Mouse (Mus musculus) megakaryocyte, adult 5-6 weeks (primary cell): ENCODE measurements around the gene Sumf1. TPM values are rescaled to one million over a fixed set of nuclear protein-coding genes. Genes with fewer than 3 reads are reported as not detected.

Experiments
- ATAC-seq: 2 replicates; pipeline ENCODE4 v1.8.0; 2016; ENCODE audit warnings: mild to moderate bottlenecking, inconsistent platforms; ENCODE audit not compliant: poor library complexity, severe bottlenecking
- total RNA-seq, 2 experiments: library from RNA; stranded (forward) in 1 of 2; stranded (reverse) in 1 of 2; fragments of 153-499, 151-499 nt in 1 of 2; fragments of 221-1000, 200-1000 nt in 1 of 2; gene quantifications; 2 replicates each; pipeline versions ENCODE4 v1.2.3 to v1.2.4; 2015 to 2017

Gene Sumf1
- total RNA-seq, 2 experiments from 2014 or later: 43.7 to 49.1 TPM

- ATAC-seq: 0 out of 2 replicates have a peak, but pooled peaks have one; percentile 7
Observed at GRCm38 (mm10) chr6:108211896-108212880, 26.8 kb upstream of the Sumf1 start.

GRCm38 (mm10) chr6:108206914-108207566 lies 21.7 kb upstream of the Sumf1 start:
- ATAC-seq: no peak

- ATAC-seq: no peak
Observed at GRCm38 (mm10) chr6:108206145-108206544, 20.8 kb upstream of the Sumf1 start.

- ATAC-seq: no peak
Observed at GRCm38 (mm10) chr6:108204322-108204721, 18.9 kb upstream of the Sumf1 start.

- no peak for ATAC-seq
Observed at GRCm38 (mm10) chr6:108198286-108198685, 12.9 kb upstream of the Sumf1 start.

GRCm38 (mm10) chr6:108197117-108197516 lies 11.7 kb upstream of the Sumf1 start:
- peak; percentile 97 for ATAC-seq

- no peak for ATAC-seq
Observed at GRCm38 (mm10) chr6:108196665-108197064, 11.3 kb upstream of the Sumf1 start.

- ATAC-seq: no peak
Observed at GRCm38 (mm10) chr6:108192632-108193031, 7.2 kb upstream of the Sumf1 start.

- peak; percentile 59 for ATAC-seq
Observed at GRCm38 (mm10) chr6:108190690-108191089, 5.3 kb upstream of the Sumf1 start.

GRCm38 (mm10) chr6:108185685-108186009 lies 265 bp upstream of the Sumf1 start:
- ATAC-seq: 0 out of 2 replicates have a peak, but pooled peaks have one; percentile 5

GRCm38 (mm10) chr6:108179087-108179486 lies 6.3 kb downstream of the Sumf1 start:
- peak; percentile 67 for ATAC-seq

- no peak for ATAC-seq
Observed at GRCm38 (mm10) chr6:108174181-108174580, 11.2 kb downstream of the Sumf1 start.

GRCm38 (mm10) chr6:108172219-108172618 lies 13.2 kb downstream of the Sumf1 start:
- ATAC-seq: no peak

- ATAC-seq: no peak
Observed at GRCm38 (mm10) chr6:108169466-108169865, 15.9 kb downstream of the Sumf1 start.

GRCm38 (mm10) chr6:108168723-108169122 lies 16.7 kb downstream of the Sumf1 start:
- ATAC-seq: no peak

- ATAC-seq: peak; percentile 28; the same call in 1 of the 2 replicates
Observed at GRCm38 (mm10) chr6:108167946-108168680, 17.3 kb downstream of the Sumf1 start.

- ATAC-seq: no peak
Observed at GRCm38 (mm10) chr6:108165598-108165997, 19.8 kb downstream of the Sumf1 start.

- peak; percentile 61; the same call in 1 of the 2 replicates for ATAC-seq
Observed at GRCm38 (mm10) chr6:108164935-108165334, 20.4 kb downstream of the Sumf1 start.

GRCm38 (mm10) chr6:108160608-108161007 lies 24.8 kb downstream of the Sumf1 start:
- no peak for ATAC-seq

GRCm38 (mm10) chr6:108156881-108157280 lies 28.5 kb downstream of the Sumf1 start:
- no peak for ATAC-seq

- ATAC-seq: no peak
Observed at GRCm38 (mm10) chr6:108154243-108154642, 31.1 kb downstream of the Sumf1 start.
